Mouse (Mus musculus) embryo, embryonic 11 days (tissue): ENCODE data around the gene Gp6.
"Not testable (repeated sequence)": the region's sequence is repeated elsewhere in the genome, so short reads cannot be mapped to it uniquely, and the experiment has no call there.

ENCODE experiments used
- DNase-seq: peaks from one replicate; pipeline ENCODE4 v3.0.0-alpha.2; 2015

Gene Gp6

GRCm38 (mm10) chr7:4397730-4398129 is at the start of gene Gp6:
Gene Gp6, minus strand, starts transcription at chr7:4397744.
- no peak for DNase-seq

- DNase-seq, result no peak
Observed at GRCm38 (mm10) chr7:4447138-4447537, 49.6 kb upstream of the Gp6 start.

- peak; percentile 96 for DNase-seq
Observed at GRCm38 (mm10) chr7:4445216-4445791, 47.8 kb upstream of the Gp6 start, which contains the start of gene Rdh13. Gene Rdh13, minus strand, starts transcription at chr7:4445649.

- no peak for DNase-seq
Observed at GRCm38 (mm10) chr7:4440549-4440948, 43.0 kb upstream of the Gp6 start.

- no peak for DNase-seq
Observed at GRCm38 (mm10) chr7:4437721-4438120, 40.2 kb upstream of the Gp6 start.

GRCm38 (mm10) chr7:4432026-4432425 is 34.5 kb upstream of the Gp6 start:
- DNase-seq, result no peak

- DNase-seq, result peak; percentile 60
Observed at GRCm38 (mm10) chr7:4431548-4431947, 34.0 kb upstream of the Gp6 start.

- no peak for DNase-seq
Observed at GRCm38 (mm10) chr7:4430246-4430844, 32.8 kb upstream of the Gp6 start.

- peak; percentile 91 for DNase-seq
Observed at GRCm38 (mm10) chr7:4427161-4427912, 29.8 kb upstream of the Gp6 start.

- DNase-seq, result no peak
Observed at GRCm38 (mm10) chr7:4420230-4420629, 22.7 kb upstream of the Gp6 start.

GRCm38 (mm10) chr7:4419681-4420080 is 22.1 kb upstream of the Gp6 start:
- DNase-seq, result no peak

- not testable (repeated sequence) for DNase-seq
Observed at GRCm38 (mm10) chr7:4412406-4412805, 14.9 kb upstream of the Gp6 start.

GRCm38 (mm10) chr7:4373521-4373920 is 24.0 kb downstream of the Gp6 start:
- DNase-seq, result no peak

GRCm38 (mm10) chr7:4337509-4337908 is 60.0 kb downstream of the Gp6 start, which contains the start of gene Ncr1:
Gene Ncr1, plus strand, starts transcription at chr7:4337724.
- DNase-seq, result no peak

GRCm38 (mm10) chr7:4323301-4323700 is 74.2 kb downstream of the Gp6 start:
- DNase-seq, result no peak
